Comparison of ENCODE assay signal across 22 mouse cellular contexts in genomic region chr11:96834127-96834526, GRCm38 (mm10). TPM values are rescaled to one million over a fixed set of nuclear protein-coding genes. Genes with fewer than 3 reads are reported as not detected.
DNase-seq lines count a peak whose midpoint lies in the region; ATAC-seq and TF ChIP-seq lines count a peak whose summit lies in the region.
"Had no signal": no experiment of that assay in that cellular context is flagged by ENCODE, and none has a peak within 500 bp of the region (broad histone marks: within the 10 kb centered on the region; RNA-seq: fewer than 3 reads in every experiment).

No protein-coding gene starts in this region.

- TF ChIP-seq EP300 in CH12.LX (IDR thresholded peaks at IDR 0.05; ENCODE audit: low read length): peak; percentile 83

- dilution Hi-C loops in CH12.LX (cut with MboI; ENCODE audit: extremely low pct_ligation_motif_present, extremely low pct_unique_long_range_greater_than_20kb, low sequenced_read_pairs): no loop called here

- 79% methylated on average over 1 of the region's 1 CpGs for WGBS in midbrain, embryonic 11.5 days
- 92% methylated on average over 1 of the region's 1 CpGs for WGBS in midbrain, postnatal 0 days

- H3K4me2 ChIP-seq in midbrain, embryonic 11.5 days: no peak overlapping the region
- H3K4me2 ChIP-seq in midbrain, postnatal 0 days (ENCODE audit: low read depth, low read length, poor library complexity, severe bottlenecking): no peak overlapping the region
- 0 out of 2 replicates have a peak overlapping the region, but pooled peaks have one; percentile 5 for H3K4me2 ChIP-seq in CH12.LX (ENCODE audit: insufficient read depth, low read depth, poor library complexity, severe bottlenecking)

- no peak overlapping the region for H3K4me3 ChIP-seq in midbrain, embryonic 11.5 days (ENCODE audit: low read depth, low read length)
- no peak overlapping the region for H3K4me3 ChIP-seq in midbrain, postnatal 0 days (ENCODE audit: low read depth, low read length)
- H3K4me3 ChIP-seq in CH12.LX (replicated peaks in 1 of 3; ENCODE audit: low read depth in 2 of 3, low read length in 2 of 3, poor library complexity in 1 of 3): no peak overlapping the region

- no peak overlapping the region for H3K9ac ChIP-seq in midbrain, embryonic 11.5 days (ENCODE audit: low read length)
- H3K9ac ChIP-seq in midbrain, postnatal 0 days (replicated peaks; ENCODE audit: low read length, poor library complexity, severe bottlenecking): no peak overlapping the region
- no peak overlapping the region for H3K9ac ChIP-seq in CH12.LX (ENCODE audit: insufficient read depth, low read depth)

- H3K4me1 ChIP-seq in midbrain, embryonic 11.5 days (ENCODE audit: control insufficient read depth, insufficient read depth, low read length): no peaks in the 10 kb centered on the region; the same call in 1 of the 2 replicates
- H3K4me1 ChIP-seq in midbrain, postnatal 0 days (ENCODE audit: insufficient read depth, low read length): no peaks in the 10 kb centered on the region
- H3K4me1 ChIP-seq in CH12.LX (ENCODE audit: control insufficient read depth in 1 of 2, insufficient read depth in 2 of 2): peaks cover 11 to 51% of the 10 kb centered on the region in 2 experiments

- peaks cover 2% of the 10 kb centered on the region for H3K79me2 ChIP-seq in CH12.LX (replicated peaks; ENCODE audit: control insufficient read depth, extremely low read depth, insufficient read depth, poor library complexity, severe bottlenecking)

- no peak for TF ChIP-seq POLR2A in CH12.LX (IDR thresholded peaks at IDR 0.05; ENCODE audit: low read depth, low read length)

- no peaks in the 10 kb centered on the region for H3K36me3 ChIP-seq in midbrain, embryonic 11.5 days (ENCODE audit: control insufficient read depth, insufficient read depth, low read length)
- H3K36me3 ChIP-seq in midbrain, postnatal 0 days (ENCODE audit: insufficient read depth, low read length): no peaks in the 10 kb centered on the region
- no peaks in the 10 kb centered on the region for H3K36me3 ChIP-seq in CH12.LX (replicated peaks in 1 of 2; ENCODE audit: control insufficient read depth in 1 of 2, insufficient read depth in 1 of 2, low read length in 1 of 2)
- H3K36me3 ChIP-seq: G1E had no signal

- DNase-seq in midbrain, embryonic 11.5 days (ENCODE audit: low spot score, missing footprints): peak; percentile 62
- no peak for DNase-seq in midbrain, postnatal 0 days (ENCODE audit: low spot score)
- DNase-seq in A20 (ENCODE audit: low read depth, low spot score) (peak; percentile 59), CH12.LX (ENCODE audit: extremely low read depth) (peak; percentile 69)
- DNase-seq in layer of hippocampus, postnatal 25 days (ENCODE audit: extremely low spot score in 1 of 2, low spot score in 1 of 2): no peak
- DNase-seq: adrenal gland, adult 2 months; adrenal gland, adult 8-10 months; adrenal gland, postnatal 10 days; adrenal gland, postnatal 14 days; adrenal gland, postnatal 25 days; adrenal gland, postnatal 36 days; B cell, adult 2 months; cerebellum, adult 11 months; cerebellum, adult 11-12 months; cerebellum, adult 18-20 months; cerebellum, adult 2 months; cerebellum, adult 8-10 months had no signal

- no peaks in the 10 kb centered on the region for H3K27me3 ChIP-seq in midbrain, embryonic 11.5 days (ENCODE audit: control insufficient read depth, insufficient read depth, low read length)
- H3K27me3 ChIP-seq in midbrain, postnatal 0 days (ENCODE audit: insufficient read depth, low read length): no peaks in the 10 kb centered on the region
- H3K27me3 ChIP-seq in CH12.LX (replicated peaks): peaks cover 9% of the 10 kb centered on the region
- H3K27me3 ChIP-seq: Patski had no signal

- in situ Hi-C loops in CH12.LX (cut with MboI; ENCODE audit: low pct_ligation_motif_present, low pct_unique_long_range_greater_than_20kb, low sequenced_read_pairs): no loop called here

- TF ChIP-seq RAD21 in CH12.LX (IDR thresholded peaks at IDR 0.05; ENCODE audit: low read depth, low read length): no peak; the same call in none of the 2 replicates

- ATAC-seq in midbrain, embryonic 11.5 days (ENCODE audit: low FRiP score): no peak
- no peak for ATAC-seq in midbrain, postnatal 0 days (ENCODE audit: low FRiP score)
- ATAC-seq in granulocyte monocyte progenitor cell, adult 5-6 weeks (replicated peaks; ENCODE audit: poor library complexity, severe bottlenecking): no peak
- ATAC-seq: activated CD4-positive, CD25-positive, alpha-beta regulatory T cell, adult 4 months; CD4-positive, CD25-positive, alpha-beta regulatory T cell, adult 4 months; Patski had no signal

- H3K9me3 ChIP-seq in midbrain, embryonic 11.5 days (ENCODE audit: control insufficient read depth, low read length): no peaks in the 10 kb centered on the region
- H3K9me3 ChIP-seq in midbrain, postnatal 0 days (ENCODE audit: low read length): no peaks in the 10 kb centered on the region
- no peaks in the 10 kb centered on the region for H3K9me3 ChIP-seq in CH12.LX (replicated peaks; ENCODE audit: low read length)
- H3K9me3 ChIP-seq: G1E had no signal

- TF ChIP-seq CTCF in midbrain, postnatal 0 days (IDR thresholded peaks at IDR 0.05): no peak
- no peak for TF ChIP-seq CTCF in CH12.LX (conservative IDR thresholded peaks at IDR 0.05 in 1 of 2, IDR thresholded peaks at IDR 0.05 in 1 of 2; ENCODE audit: low read depth in 2 of 2, low read length in 2 of 2)

- no peak overlapping the region for H3K27ac ChIP-seq in midbrain, embryonic 11.5 days (ENCODE audit: low read depth, low read length)
- no peak overlapping the region for H3K27ac ChIP-seq in midbrain, postnatal 0 days (ENCODE audit: low read depth, low read length)
- H3K27ac ChIP-seq in CH12.LX (ENCODE audit: insufficient read depth, low read depth): no peak overlapping the region

TF ChIP-seq in CH12.LX, 34 proteins besides CTCF, POLR2A, EP300 and RAD21 (continues in another document):
- TF ChIP-seq SMC3 (IDR thresholded peaks at IDR 0.05; ENCODE audit: low read depth, low read length) (no peak), SIN3A (IDR thresholded peaks at IDR 0.05; ENCODE audit: low read length) (no peak), JUN (IDR thresholded peaks at IDR 0.05; ENCODE audit: insufficient read depth, low read depth, low read length) (peak; percentile 70), KAT2A (IDR thresholded peaks at IDR 0.05; ENCODE audit: insufficient replicate concordance, low read length) (no peak), MXI1 (IDR thresholded peaks at IDR 0.05; ENCODE audit: low read depth, low read length) (no peak), ZKSCAN1 (IDR thresholded peaks at IDR 0.05; ENCODE audit: borderline replicate concordance, low read depth, low read length) (no peak), HCFC1 (IDR thresholded peaks at IDR 0.05; ENCODE audit: low read depth, low read length) (no peak), E2F4 (IDR thresholded peaks at IDR 0.05; ENCODE audit: insufficient replicate concordance, low read depth, low read length) (no peak), ETS1 (conservative IDR thresholded peaks at IDR 0.05; ENCODE audit: low read depth, low read length) (peak; percentile 58; the same call in 1 of the 2 replicates), CHD2 (IDR thresholded peaks at IDR 0.05; ENCODE audit: low read length) (peak; percentile 67), ZC3H11A (IDR thresholded peaks at IDR 0.05; ENCODE audit: low read depth, low read length) (no peak)

RNA-seq across cellular contexts. Expression of gene Nfe2l1, which starts 4.4 kb away (rescaled TPM):
- 31.7 and 35.2 TPM in 2 replicates for polyA plus RNA-seq in midbrain, embryonic 11.5 days (2014; fragmentation: Nextera tagmentation; extraction: Ambion mirVana)
- 86.0 and 88.0 TPM in 2 replicates for total RNA-seq in midbrain, postnatal 0 days (2014; rRNA removed)
- polyA plus RNA-seq in midbrain, postnatal 0 days (2015; fragmentation: Nextera tagmentation; extraction: Ambion mirVana): 64.5 and 68.9 TPM in 2 replicates
- 113 and 169 TPM in 2 replicates for total RNA-seq in CH12.LX (2012; rRNA removed)
- 61.1 and 77.7 TPM in 2 replicates for total RNA-seq in CH12.LX (2014; rRNA removed)
- 145 and 182 TPM in 2 replicates for polyA plus RNA-seq in CH12.LX (2012; ENCODE audit: insufficient read length, low read depth)
- total RNA-seq in layer of hippocampus, postnatal 25 days (2021): 100 to 1,000 TPM; 215 to 234 TPM
- total RNA-seq in granulocyte monocyte progenitor cell, adult 5-6 weeks (2014; fragmentation: Nextera tagmentation): 22.2 and 39.8 TPM in 2 replicates
- total RNA-seq in granulocyte monocyte progenitor cell, adult 5-6 weeks (2017): 35.2 and 39.9 TPM in 2 replicates

RNA-seq across cellular contexts. Expression of gene Copz2, which starts 15.5 kb away (rescaled TPM):
- polyA plus RNA-seq in midbrain, embryonic 11.5 days (2014; fragmentation: Nextera tagmentation; extraction: Ambion mirVana): 47.5 and 51.1 TPM in 2 replicates
- 12.7 and 12.9 TPM in 2 replicates for total RNA-seq in midbrain, postnatal 0 days (2014; rRNA removed)
- 16.7 and 20.3 TPM in 2 replicates for polyA plus RNA-seq in midbrain, postnatal 0 days (2015; fragmentation: Nextera tagmentation; extraction: Ambion mirVana)
- total RNA-seq in CH12.LX (2012; rRNA removed) (1.3 and 4.1 TPM in 2 replicates), CH12.LX (2014; rRNA removed) (0.28 and 0.35 TPM in 2 replicates)
- polyA plus RNA-seq in CH12.LX (2012; ENCODE audit: insufficient read length, low read depth): 0.87 and 0.99 TPM in 2 replicates
- total RNA-seq in layer of hippocampus, postnatal 25 days (2021): 1 to 10 TPM; 6.5 to 6.8 TPM
- 1.4 and 7.4 TPM in 2 replicates for total RNA-seq in granulocyte monocyte progenitor cell, adult 5-6 weeks (2014; fragmentation: Nextera tagmentation)
- total RNA-seq in granulocyte monocyte progenitor cell, adult 5-6 weeks (2017): 3.9 and 4.4 TPM in 2 replicates
- polyA plus RNA-seq: activated CD4-positive, CD25-positive, alpha-beta regulatory T cell, adult 4 months; CD4-positive, CD25-positive, alpha-beta regulatory T cell, adult 4 months had no signal

RNA-seq across cellular contexts. Expression of gene Cbx1, which starts 45.2 kb away (rescaled TPM):
- 167 and 169 TPM in 2 replicates for polyA plus RNA-seq in midbrain, embryonic 11.5 days (2014; fragmentation: Nextera tagmentation; extraction: Ambion mirVana)
- total RNA-seq in midbrain, postnatal 0 days (2014; rRNA removed): 29.0 and 38.1 TPM in 2 replicates
- polyA plus RNA-seq in midbrain, postnatal 0 days (2015; fragmentation: Nextera tagmentation; extraction: Ambion mirVana): 47.6 and 53.2 TPM in 2 replicates
- 144 and 163 TPM in 2 replicates for total RNA-seq in CH12.LX (2012; rRNA removed)
- total RNA-seq in CH12.LX (2014; rRNA removed): 115 and 138 TPM in 2 replicates
- 223 and 251 TPM in 2 replicates for polyA plus RNA-seq in CH12.LX (2012; ENCODE audit: insufficient read length, low read depth)
- total RNA-seq in layer of hippocampus, postnatal 25 days (2021): 10 to 100 TPM; 49.4 to 52.0 TPM
- total RNA-seq in granulocyte monocyte progenitor cell, adult 5-6 weeks (2014; fragmentation: Nextera tagmentation): 56.0 and 60.6 TPM in 2 replicates
- total RNA-seq in granulocyte monocyte progenitor cell, adult 5-6 weeks (2017): 78.9 and 79.8 TPM in 2 replicates

RNA-seq across cellular contexts. Expression of gene Snx11, which starts 56.8 kb away (rescaled TPM):
- 15.3 and 18.8 TPM in 2 replicates for polyA plus RNA-seq in midbrain, embryonic 11.5 days (2014; fragmentation: Nextera tagmentation; extraction: Ambion mirVana)
- 61.6 and 61.9 TPM in 2 replicates for total RNA-seq in midbrain, postnatal 0 days (2014; rRNA removed)
- 36.6 and 38.9 TPM in 2 replicates for polyA plus RNA-seq in midbrain, postnatal 0 days (2015; fragmentation: Nextera tagmentation; extraction: Ambion mirVana)
- total RNA-seq in CH12.LX (2012; rRNA removed) (153 and 173 TPM in 2 replicates), CH12.LX (2014; rRNA removed) (244 and 246 TPM in 2 replicates)
- polyA plus RNA-seq in CH12.LX (2012; ENCODE audit: insufficient read length, low read depth): 208 and 217 TPM in 2 replicates
- 10 to 100 TPM; 40.9 to 49.4 TPM for total RNA-seq in layer of hippocampus, postnatal 25 days (2021)
- 20.6 and 29.3 TPM in 2 replicates for total RNA-seq in granulocyte monocyte progenitor cell, adult 5-6 weeks (2014; fragmentation: Nextera tagmentation)
- total RNA-seq in granulocyte monocyte progenitor cell, adult 5-6 weeks (2017): 13.5 and 17.7 TPM in 2 replicates

Comparison
In these comparisons a context has a peak if more than half of its experiments do, and no peak if none do; other contexts are left out.
1. DNase-seq: peak in midbrain, embryonic 11.5 days (single experiment), A20 (single experiment) and CH12.LX (single experiment); none in midbrain, postnatal 0 days (single experiment) and layer of hippocampus, postnatal 25 days (0 of 2).